Mouse (Mus musculus): ENCODE data around the gene Kcne1.

DNA sequence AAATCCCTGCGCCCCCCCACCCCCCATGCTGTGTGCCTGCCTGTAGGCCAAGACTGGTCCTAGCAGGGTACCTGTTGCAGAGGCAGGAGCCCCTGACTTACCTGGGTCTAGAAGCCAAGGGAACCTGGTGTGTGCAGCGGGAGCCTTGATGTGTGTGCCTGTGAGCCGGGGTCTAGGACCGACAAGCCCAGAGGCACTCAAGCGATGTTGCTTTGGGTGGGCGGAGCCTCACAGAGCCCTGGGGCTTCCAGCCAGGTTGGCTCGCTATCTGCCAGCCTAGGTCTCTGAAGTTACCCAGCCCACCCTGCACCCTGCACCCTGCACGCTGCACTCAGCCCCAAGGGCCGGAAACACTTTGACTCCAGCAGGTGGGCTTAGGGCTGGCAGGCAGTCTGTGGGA, 534 bp downstream of the Kcne1 start:
- TF ChIP-seq CTCF (IDR thresholded peaks at IDR 0.05), result no peak
- no peak for TF ChIP-seq EP300 (IDR thresholded peaks at IDR 0.05)

All from lung, postnatal 0 days (tissue).